Mouse (Mus musculus): ENCODE measurements around the gene Tmem265.

Tmem265 gene

DNA sequence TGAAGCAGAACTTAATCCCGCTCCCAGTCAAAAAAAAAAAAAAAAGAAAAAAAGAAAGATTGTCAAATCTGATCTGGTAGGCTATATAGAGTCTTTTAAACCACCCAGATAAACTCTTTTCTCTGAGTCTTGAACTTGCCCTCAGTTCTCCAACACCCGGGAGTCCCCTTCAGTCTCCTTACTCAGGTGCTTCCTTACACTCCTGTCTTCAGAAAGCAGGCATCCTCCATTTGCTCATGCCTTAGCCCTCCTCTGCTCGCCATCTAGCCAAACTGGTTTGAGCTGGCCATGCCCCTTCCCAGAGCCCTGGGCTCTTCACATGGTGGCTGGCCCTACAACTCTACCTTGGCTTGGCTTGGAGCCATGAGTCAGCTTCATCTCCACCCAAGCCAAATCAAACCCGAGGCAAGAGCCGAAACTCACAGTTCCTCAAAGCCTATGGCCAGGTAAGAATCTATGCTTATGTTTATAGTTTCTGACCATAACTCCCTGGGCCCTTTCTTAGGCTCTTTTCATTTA is at the start of gene Tmem265:
Gene Tmem265 (plus strand): TSS at position 51 of the 519 bp plus-strand sequence.
- no peak for DNase-seq

DNA sequence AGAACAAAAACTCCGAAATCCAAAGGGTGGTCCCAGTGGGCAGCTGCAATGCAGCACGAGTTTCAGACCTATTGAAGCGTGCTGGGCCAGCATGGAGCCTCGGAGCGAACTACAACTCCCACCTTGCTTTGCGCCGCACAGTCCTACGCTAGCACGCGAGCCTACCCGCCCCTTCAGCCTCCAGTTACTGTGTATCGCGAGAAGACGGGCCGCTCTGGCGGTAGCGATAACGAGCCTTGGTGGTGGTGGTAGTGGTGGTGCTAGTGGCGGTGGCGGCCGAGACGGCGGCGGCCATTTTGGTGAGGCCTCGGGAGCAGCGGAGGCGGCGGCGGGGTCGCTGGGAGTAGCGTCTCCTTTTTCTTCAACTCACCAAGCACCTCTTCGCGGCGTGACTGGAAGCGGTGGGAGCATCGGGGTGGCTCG is 49.4 kb upstream of the Tmem265 start, which contains the start of gene Srcap:
Gene Srcap (plus strand): TSS at position 176 of the 423 bp plus-strand sequence.
- peak; percentile 96 for DNase-seq

DNA sequence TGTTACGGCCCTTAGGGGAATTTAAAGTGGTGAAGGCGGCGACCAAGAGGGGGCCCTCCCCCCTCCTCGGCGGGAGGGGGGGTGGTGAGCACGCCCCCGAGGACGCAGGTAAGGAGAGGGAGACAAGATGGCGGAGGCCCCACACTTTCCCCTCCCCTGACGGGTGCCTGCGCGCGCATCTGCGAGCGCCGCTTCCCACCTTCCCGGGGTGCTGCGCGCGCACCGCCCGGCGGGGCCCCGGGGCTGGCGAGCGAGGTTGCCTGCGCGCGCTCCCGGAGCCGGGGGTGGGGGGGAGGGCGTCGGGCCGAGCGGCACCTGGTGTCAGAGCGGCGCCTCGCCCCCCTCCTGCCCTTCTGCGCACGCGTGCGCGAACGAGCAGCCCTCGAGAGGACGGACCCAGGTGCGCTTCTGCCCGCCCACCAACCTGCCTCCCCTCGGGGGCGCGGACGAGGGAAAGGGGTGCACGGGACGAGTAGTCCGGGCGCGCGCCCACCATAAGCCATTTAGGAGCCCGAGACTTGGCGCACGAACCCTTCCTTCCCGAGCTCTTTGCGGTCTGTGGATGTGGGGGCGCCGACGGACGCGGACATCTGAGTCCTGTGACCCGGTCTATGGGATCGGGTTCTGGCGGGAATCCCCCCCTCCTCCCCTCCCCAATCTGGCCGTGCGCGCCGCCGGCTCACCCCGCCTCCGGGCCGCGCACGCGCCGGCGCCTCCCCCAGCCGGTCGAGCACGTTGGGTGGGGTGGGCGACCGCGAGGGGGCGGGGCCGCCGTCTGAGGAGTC is 48.8 kb upstream of the Tmem265 start:
- DNase-seq: peak; percentile 89

DNA sequence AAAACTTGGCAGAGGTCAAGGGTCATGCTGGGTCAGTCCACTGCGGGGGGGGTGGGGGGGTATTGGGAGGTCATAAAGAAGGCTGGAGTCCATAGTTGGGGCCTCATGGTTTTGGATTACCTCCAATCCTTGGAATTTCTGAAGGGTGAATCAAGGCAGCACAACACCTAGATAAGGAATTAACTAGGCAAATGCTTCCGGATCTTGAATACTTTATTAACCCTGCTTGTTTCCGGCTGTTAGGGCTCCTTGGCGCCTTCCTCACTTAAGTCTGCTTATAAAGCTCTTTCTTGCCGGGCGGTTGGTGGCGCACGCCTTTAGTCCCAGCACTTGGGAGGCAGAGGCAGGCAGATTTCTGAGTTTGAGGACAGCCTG is 48.2 kb upstream of the Tmem265 start:
- peak; percentile 30 for DNase-seq

DNA sequence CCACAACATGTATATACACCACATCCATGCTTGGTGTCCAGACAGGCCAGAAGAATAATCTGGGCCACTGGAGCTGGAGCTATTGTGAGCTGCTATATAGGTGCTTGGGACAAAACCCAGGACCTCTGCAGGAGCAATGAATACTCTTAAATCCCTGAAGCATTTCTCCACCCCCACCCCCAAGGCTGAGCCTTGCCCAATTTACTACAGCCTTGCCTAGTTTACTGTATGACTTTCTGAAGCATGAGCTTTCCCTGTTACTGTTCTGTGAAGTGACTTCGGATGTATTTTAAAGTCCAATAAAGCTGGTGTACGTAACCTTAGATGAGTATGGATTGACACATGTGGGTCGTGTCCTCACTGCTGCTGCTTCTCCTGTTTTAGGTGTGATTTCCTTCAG is 47.4 kb upstream of the Tmem265 start:
- DNase-seq: no peak

DNA sequence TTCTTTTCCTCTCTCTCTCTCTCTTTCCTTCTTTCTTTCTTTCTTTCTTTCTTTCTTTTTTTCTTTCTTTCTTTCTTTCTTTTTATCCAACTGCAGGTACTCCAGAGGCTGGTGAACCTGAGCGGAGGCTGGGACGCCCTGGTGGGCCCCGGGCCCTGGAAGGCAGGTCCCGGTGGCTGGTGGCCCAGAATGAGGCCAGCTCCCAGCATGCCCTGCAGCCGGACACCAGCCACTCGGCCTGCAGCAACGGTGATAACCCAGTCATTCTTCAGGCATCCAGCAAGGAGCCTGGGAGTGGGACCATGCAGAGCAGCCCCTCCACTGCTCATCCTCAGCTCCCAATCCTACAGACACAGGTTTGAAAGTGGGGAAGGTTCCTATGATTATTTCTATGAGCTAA is 45.3 kb upstream of the Tmem265 start:
- peak; percentile 20 for DNase-seq

DNA sequence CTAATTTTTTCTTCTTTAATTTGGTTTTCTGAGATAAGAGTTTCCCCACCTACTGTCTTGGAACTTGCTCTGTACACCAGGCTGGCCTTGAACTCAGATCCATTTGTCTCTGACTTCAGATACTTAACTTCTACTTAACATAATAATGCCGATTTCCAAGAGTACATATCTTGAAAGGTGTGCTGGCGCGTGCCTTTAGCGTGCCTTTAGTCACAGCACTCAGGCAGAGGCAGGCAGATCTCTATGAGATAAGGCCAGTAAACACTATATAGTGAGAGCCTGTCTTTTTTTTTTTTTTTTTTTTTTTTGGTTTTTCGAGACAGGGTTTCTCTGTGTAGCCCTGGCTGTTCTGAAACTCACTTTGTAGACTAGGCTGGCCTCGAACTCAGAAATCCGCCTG is 44.8 kb upstream of the Tmem265 start:
- no peak for DNase-seq

DNA sequence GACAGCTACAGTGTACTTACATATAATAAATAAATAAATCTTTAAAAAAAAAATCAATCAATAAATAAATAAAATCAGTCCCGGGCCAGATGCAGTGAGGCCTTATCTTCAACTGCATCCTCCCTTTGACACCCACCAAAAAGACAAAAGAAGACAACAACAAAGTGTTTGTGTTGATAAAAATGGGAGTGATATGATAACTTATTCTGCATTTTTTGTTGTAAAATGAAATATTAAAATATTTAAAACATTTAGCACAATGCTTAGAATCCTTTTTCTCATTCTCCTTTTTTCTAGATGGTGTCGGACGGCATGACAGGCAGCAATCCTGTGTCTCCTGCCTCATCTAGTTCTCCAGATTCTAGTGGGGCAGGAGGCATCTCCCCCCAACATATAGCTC is 41.9 kb upstream of the Tmem265 start, which contains the start of gene Gm42715:
Gene Gm42715 (plus strand): TSS at position 301 of the 400 bp plus-strand sequence.
- DNase-seq: no peak

DNA sequence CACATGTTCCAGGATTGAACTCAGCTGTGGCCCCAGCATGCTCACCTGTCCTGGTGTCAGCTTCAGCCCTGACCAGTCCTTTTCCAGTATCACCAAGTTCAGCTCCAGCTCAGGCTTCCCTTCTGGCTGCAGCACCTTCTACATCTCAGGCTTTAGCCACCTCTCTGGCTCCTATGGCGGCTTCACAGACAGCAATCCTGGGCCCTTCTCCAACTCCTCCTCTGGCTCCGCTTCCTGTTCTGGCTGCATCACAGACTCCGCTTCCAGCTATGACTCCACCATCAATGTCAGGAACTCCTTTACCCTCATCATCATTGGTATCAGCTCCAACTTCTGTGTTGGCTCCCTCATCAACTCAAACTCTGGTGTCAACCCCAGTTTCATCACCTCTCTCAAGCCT is 19.5 kb upstream of the Tmem265 start:
- no peak for DNase-seq

DNA sequence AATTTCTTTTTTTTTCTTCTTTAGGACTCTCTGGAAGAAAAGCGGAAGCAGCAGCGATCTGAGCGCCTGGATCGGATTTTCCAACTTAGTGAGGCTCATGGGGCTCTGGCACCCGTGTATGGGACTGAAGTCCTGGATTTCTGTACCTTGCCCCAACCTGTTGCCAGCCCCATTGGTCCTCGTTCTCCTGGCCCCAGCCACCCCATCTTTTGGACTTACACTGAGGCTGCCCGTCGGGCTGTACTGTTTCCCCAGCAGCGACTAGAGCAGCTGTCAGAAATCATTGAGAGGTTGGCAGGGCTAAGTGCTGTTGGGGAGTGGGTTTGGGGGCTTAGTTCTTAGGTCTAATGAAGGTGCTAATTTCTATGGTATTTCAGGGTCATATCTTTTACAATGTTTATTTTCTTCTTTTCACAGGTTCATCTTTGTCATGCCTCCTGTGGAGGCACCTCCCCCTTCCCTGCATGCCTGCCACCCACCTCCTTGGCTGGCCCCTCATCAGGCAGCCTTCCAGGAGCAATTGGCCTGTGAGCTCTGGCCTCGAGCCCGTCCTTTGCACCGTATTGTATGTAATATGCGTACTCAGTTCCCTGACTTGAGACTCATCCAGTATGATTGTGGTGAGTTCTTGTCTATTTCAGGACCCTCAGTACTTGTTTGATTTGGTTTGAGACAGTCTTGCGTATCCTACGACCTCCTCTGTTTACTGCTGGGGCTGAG is 11.9 kb upstream of the Tmem265 start:
- DNase-seq: peak; percentile 70

DNA sequence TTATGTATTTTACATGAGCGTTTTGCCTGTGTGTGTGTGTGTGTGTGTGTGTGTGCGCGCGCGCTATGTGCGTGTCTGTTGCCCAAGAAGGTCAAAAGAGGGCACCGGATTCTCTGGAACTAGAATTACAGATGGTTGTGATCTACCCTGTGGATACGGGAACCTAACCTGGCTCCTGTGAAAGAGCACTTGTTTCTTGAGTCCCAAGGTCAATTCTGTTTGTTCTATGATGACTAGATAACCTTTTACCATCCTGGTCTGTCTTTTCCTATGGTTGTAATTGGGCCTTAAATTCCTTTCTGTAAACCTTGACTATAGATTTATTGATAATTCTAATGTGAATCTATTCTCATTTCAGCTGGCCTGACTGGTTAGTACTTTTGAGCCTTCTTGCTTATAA is 9.6 kb upstream of the Tmem265 start:
- no peak for DNase-seq

DNA sequence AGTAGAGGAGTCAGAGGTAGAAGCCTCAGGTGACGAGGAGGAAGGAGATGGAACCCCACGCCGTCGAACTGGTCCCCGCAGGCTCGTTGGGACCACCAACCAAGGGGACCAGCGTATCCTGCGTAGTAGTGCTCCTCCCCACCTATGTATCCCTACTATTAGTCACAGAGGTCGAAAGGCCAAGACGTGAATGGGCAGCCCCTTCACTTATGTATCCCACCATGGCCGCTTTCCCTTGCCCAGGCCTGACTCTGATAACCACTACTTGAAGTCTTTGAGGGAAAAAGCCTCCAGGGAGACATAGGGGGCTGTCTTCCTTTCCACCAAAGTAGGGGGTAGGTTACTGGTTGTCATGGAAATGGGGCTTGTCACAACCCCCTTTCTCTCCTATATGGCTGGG is 610 bp upstream of the Tmem265 start:
- DNase-seq: no peak

DNA sequence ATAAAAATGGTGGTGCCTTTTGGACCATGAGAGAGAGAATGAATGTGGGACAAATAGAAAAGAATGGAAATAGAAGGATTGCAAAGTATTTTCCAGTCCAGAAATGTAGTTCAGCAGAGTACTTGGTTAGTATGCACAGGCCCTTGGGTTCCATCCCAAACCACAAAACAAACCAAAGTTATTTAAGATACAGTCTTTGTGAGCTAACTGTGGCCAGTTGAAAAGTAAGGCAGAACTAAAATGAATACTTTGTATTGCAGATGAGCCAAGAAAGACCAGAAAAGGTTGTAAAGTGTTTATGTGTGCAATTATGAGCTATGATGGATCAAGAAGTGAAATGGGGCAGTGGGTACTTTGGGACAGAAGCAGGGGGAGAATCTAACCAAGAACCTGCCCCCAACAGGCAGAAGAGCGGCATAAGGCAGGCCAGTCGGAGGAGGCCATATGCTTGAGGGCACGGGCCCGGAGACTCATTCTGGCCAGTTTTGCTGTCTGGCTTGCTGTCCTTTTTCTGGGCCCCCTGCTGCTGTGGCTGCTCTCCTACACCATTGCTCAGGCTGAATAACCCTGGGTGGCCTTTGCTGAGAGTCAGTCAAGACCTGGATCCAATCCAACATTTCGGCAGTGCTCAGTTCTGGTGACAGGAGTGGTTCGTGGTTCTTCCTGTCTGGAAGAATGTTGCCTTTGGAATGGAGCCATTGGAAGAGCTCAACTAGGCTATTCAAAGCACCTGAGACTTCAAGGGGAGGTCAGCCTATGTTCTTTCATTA is 3.4 kb downstream of the Tmem265 start:
- peak; percentile 92 for DNase-seq

DNA sequence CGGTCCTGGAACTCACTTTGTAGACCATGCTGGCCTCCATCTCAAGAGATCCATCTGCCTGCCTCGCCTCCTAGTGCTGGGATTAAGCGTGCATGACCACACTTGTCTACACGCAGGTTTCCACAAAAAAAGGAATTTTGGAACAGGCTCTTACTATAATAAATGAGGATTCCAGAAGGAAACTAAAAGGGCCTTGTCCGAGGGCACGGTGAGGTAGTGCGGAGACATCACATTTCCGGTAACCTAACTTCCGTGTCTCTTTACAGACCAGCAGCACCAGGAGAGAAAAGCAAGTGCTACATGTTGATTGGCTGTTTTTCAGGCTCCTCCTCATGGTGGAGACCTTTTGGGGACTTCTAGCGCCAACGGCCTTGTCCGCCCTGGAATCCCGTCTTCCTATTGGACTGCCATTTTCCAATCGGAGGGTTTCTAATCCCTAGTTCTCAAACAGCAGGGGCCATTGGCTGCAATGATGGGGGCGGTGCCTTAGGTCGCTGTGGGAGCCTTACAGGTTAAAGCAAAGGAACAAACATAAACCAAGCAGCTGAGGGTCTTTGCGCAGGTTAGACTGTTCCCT is 11.8 kb downstream of the Tmem265 start, which contains the start of gene Phkg2:
Gene Phkg2 (plus strand): TSS at position 446 of the 577 bp plus-strand sequence.
- peak; percentile 90 for DNase-seq

DNA sequence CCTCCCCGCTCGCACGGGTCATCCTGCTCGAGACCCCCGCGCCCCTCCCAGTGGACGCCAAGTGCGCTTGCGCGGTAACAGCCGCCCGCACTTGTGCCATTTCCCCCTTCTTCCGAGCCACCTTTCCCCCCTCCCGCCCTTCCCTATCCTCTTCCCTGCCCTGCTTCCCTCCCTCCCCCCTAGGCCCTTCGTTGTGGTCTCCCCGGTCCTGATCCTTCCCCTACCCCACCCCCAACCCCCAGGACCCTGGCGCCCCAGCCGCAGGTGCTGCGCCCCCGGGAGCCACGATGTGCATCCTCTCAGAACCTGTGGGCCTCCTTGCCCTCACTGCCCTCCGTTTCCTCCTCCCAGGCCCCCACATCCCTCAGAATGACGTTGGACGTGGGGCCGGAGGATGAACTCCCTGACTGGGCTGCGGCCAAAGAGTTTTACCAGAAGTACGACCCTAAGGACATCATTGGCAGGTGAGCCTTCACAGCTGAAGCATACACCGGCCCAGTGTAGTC is 12.4 kb downstream of the Tmem265 start:
- no peak for DNase-seq

DNA sequence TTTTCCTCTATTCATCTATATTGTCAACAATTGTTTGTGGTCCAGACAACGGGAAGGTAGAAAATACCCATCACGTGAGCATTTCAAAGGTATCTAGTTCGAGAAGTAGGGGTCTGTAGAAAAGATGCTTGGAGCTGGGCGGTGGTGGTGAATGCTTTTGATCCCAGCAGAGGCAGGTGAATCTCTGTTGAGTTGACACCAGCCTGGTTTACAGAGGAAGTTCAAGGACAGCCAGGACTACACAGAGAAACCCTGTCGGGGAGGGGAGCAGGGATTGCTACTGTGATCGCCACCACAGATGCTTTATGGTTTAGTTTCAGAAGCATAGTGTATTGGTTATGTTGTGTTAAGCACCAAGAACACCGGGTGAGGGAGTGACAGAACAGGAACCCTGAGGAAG is 12.9 kb downstream of the Tmem265 start:
- no peak for DNase-seq

DNA sequence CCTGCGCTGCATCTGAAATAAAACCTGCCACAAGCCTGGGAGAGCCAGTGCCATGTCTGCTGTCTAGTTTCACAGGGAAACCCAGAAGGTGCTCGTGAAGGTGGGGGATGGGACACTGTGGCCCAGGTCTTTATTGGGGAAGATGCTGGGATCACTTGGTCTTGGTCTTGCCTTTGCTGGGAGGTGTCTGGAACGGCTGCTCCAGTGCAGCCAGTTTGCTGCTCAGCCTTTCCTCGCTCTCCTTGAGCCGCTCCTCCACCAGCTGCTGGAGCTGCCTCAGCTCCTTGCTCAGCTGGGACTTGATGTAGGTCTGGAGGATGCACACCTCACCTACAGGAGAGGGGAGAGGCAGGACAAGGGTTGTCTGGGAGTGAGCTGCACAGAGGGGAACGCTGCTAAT is 22.1 kb downstream of the Tmem265 start:
- no peak for DNase-seq

DNA sequence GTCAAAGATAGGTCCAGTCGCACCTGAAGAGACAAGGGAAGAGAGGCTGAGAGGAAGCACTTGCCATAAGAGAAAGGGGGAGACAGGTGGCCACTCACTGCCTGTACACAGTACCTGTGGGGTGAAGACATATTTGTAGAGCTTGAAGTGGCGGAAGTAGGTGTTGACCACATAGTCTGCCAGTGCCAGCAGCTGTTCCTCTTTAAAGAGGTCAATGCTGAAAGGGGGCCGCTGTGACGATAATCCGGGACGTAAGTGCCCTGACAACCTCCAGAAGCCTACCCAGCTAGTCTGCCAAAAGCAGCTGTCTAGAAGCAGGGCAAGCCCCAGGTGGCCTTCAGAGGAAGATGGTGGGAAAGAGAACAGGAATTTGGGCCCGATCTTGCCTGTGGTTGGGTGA is 23.8 kb downstream of the Tmem265 start:
- DNase-seq: no peak

DNA sequence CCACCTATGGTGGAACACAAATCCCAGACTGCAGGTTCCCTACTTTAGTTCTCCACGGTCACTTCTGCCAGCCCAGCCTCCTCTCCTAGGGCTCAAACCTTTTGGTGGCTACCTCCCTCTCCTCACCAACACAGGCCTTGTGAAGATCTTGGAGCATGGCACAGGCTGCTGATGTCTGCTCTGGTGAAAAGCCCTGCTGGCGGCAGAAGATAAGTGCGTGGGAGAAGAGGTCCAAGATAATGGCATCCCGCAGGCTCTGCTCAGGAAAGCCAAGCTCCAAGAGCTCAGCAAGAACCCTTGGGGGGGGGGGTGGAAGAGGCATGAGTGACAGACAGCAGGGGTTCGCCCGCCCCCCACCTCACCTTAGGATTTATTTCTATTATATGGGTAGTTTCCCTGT is 25.0 kb downstream of the Tmem265 start:
- no peak for DNase-seq

DNA sequence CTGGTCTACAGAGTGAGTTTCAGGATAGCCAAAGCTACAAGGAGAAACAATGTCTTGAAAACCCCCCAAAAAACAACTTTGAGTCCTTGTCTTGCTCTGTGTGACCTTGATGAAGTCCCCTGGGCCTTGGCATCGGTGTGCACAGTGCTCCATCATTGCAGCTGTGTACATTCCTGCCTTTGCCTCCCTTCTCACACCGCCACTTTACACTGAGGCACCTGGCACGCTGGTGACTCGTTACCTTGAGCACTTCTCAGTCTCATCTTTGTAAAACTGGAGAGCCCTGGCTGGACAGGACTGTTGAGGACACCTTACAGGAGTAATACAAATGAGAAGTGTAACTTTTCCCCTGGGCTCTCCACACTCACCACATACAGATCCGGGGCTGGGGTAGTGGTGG is 26.0 kb downstream of the Tmem265 start:
- no peak for DNase-seq

DNA sequence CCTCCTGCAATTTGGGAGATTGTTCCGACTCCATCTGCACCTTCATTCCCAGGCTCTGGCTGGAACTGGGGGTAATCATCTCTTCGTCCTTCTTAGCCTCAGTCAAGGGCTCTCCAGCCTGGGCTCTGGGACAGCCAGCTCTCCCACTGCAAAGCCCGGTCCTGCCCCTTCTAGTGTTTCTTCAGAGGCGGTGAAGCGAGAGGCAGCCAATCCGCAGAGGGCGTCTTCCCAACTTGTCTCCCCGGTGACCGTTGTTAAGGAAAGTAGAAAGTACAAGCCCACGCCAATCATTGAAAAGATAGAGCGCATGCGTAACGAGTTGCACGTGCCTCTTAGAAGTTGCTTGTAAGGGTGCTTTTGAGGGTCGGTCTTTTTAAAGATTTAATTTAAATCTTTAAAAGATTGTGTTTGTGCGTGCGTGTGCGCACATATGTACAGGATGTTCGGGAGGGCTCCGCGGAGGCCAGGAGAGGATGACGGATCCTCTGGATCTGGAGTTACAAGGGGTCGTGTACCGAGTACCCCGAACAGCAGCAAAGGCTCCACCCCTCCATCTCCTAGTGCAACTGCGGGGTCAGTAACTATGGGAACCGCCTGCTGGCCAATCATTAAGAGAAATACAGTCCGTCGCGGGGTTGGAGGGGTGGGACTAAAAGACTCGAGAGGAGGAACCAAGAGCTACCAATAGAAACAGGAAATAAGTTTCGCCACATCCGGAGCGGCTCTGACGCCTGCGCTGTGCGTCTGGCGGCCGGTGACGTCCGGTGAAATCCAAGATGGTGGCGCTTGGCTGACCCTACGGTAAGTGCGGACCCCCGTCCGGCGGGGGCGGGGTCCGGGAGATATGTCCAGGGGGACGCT is 27.1 kb downstream of the Tmem265 start, which contains the start of the genes Ccdc189 and Rnf40:
Gene Ccdc189 (minus strand): TSS at position 585 of the 861 bp plus-strand sequence.
Gene Rnf40 (plus strand): TSS at position 757 of the 861 bp plus-strand sequence.
- DNase-seq: peak; percentile 84

Data from cerebellum, adult 11 months (tissue).